Mouse (Mus musculus) brown adipose tissue, adult 24 weeks (tissue): ENCODE data around the gene Gm10198. TPM values are rescaled to one million over a fixed set of nuclear protein-coding genes. Genes with fewer than 3 reads are reported as not detected.

ENCODE experiments used
- H3K27ac ChIP-seq: fragments of 200-500 bp; replicated peaks from 2 replicates; pipeline ENCODE4 v1.5.1; 2012; ENCODE audit warnings: low read depth, mild to moderate bottlenecking, low read length
- H3K4me1 ChIP-seq: fragments of 200-500 bp; 2 replicates; pipeline ENCODE4 v1.6.1; 2012; ENCODE audit warnings: low read length, mixed read lengths; ENCODE audit not compliant: control insufficient read depth, insufficient read depth, insufficient read length
- H3K4me3 ChIP-seq: fragments of 200-500 bp; 2 replicates; pipeline ENCODE4 v1.5.1; 2012; ENCODE audit warnings: low read depth, mild to moderate bottlenecking, low read length, moderate library complexity; ENCODE audit not compliant: insufficient read depth
- polyA plus RNA-seq: library from polyadenylated mRNA; stranded (reverse); fragments of >200 nt; gene quantifications from 2 replicates; pipeline ENCODE4 v1.2.4, GENCODE M21; 2012; ENCODE audit not compliant: missing spikeins, insufficient read depth, insufficient read length

Gm10198 gene
- not detected in 2 replicates for polyA plus RNA-seq

GRCm38 (mm10) chr13:111592485-111592884 is at the start of gene Gm10198:
Gene Gm10198 (plus strand): TSS chr13:111592785.
- H3K27ac ChIP-seq, result no peak within 1 kb of the TSS
- no peak within 1 kb of the TSS for H3K4me3 ChIP-seq
- no peaks in the 10 kb centered on the region for H3K4me1 ChIP-seq

GRCm38 (mm10) chr13:111545286-111545685 is 47.3 kb upstream of the Gm10198 start:
- H3K4me1 ChIP-seq, result no peaks in the 10 kb centered on the region
- H3K27ac ChIP-seq, result no peak overlapping the region
- no peak overlapping the region for H3K4me3 ChIP-seq

- H3K4me3 ChIP-seq, result no peak overlapping the region
- no peak overlapping the region for H3K27ac ChIP-seq
- H3K4me1 ChIP-seq, result no peaks in the 10 kb centered on the region
Observed at GRCm38 (mm10) chr13:111552769-111553168, 39.8 kb upstream of the Gm10198 start.

- H3K4me1 ChIP-seq, result no peaks in the 10 kb centered on the region
- no peak overlapping the region for H3K4me3 ChIP-seq
Observed at GRCm38 (mm10) chr13:111553182-111553581, 39.4 kb upstream of the Gm10198 start.

GRCm38 (mm10) chr13:111553941-111554340 is 38.6 kb upstream of the Gm10198 start:
- Histone ChIP-seq H3K27ac (no peak overlapping the region), H3K4me3 (no peak overlapping the region), H3K4me1 (no peaks in the 10 kb centered on the region)

More at GRCm38 (mm10) chr13:111553182-111553581, 39.4 kb upstream of the Gm10198 start:
- no peak overlapping the region for H3K27ac ChIP-seq

- H3K27ac ChIP-seq, result no peak overlapping the region
- no peak overlapping the region for H3K4me3 ChIP-seq
- H3K4me1 ChIP-seq, result no peaks in the 10 kb centered on the region
Observed at GRCm38 (mm10) chr13:111555333-111555732, 37.3 kb upstream of the Gm10198 start.

GRCm38 (mm10) chr13:111556375-111556774 is 36.2 kb upstream of the Gm10198 start:
- Histone ChIP-seq H3K4me3 (no peak overlapping the region), H3K27ac (no peak overlapping the region), H3K4me1 (no peaks in the 10 kb centered on the region)

GRCm38 (mm10) chr13:111560152-111560551 is 32.4 kb upstream of the Gm10198 start:
- Histone ChIP-seq H3K27ac (no peak overlapping the region), H3K4me3 (no peak overlapping the region), H3K4me1 (no peaks in the 10 kb centered on the region)

- no peak overlapping the region for H3K4me3 ChIP-seq
- H3K27ac ChIP-seq, result no peak overlapping the region
- H3K4me1 ChIP-seq, result no peaks in the 10 kb centered on the region
Observed at GRCm38 (mm10) chr13:111562595-111562994, 30.0 kb upstream of the Gm10198 start.

- Histone ChIP-seq H3K27ac (no peak overlapping the region), H3K4me1 (no peaks in the 10 kb centered on the region), H3K4me3 (no peak overlapping the region)
Observed at GRCm38 (mm10) chr13:111574196-111574595, 18.4 kb upstream of the Gm10198 start.

- H3K4me3 ChIP-seq, result no peak overlapping the region
- no peaks in the 10 kb centered on the region for H3K4me1 ChIP-seq
- no peak overlapping the region for H3K27ac ChIP-seq
Observed at GRCm38 (mm10) chr13:111577177-111577576, 15.4 kb upstream of the Gm10198 start.

GRCm38 (mm10) chr13:111580054-111580453 is 12.5 kb upstream of the Gm10198 start:
- Histone ChIP-seq H3K27ac (no peak overlapping the region), H3K4me1 (no peaks in the 10 kb centered on the region), H3K4me3 (no peak overlapping the region)

GRCm38 (mm10) chr13:111598111-111598510 is 5.5 kb downstream of the Gm10198 start:
- Histone ChIP-seq H3K4me1 (no peaks in the 10 kb centered on the region), H3K4me3 (no peak overlapping the region), H3K27ac (no peak overlapping the region)

GRCm38 (mm10) chr13:111601383-111601782 is 8.8 kb downstream of the Gm10198 start:
- Histone ChIP-seq H3K27ac (no peak overlapping the region), H3K4me3 (no peak overlapping the region), H3K4me1 (no peaks in the 10 kb centered on the region)

- H3K27ac ChIP-seq, result no peak overlapping the region
- no peak overlapping the region for H3K4me3 ChIP-seq
- H3K4me1 ChIP-seq, result no peaks in the 10 kb centered on the region
Observed at GRCm38 (mm10) chr13:111604826-111605225, 12.2 kb downstream of the Gm10198 start.

GRCm38 (mm10) chr13:111616168-111617125 is 23.9 kb downstream of the Gm10198 start:
- H3K4me3 ChIP-seq, result no peak overlapping the region
- peak overlapping the region; percentile 63 for H3K27ac ChIP-seq
- peaks cover 3% of the 10 kb centered on the region; the same call in 1 of the 2 replicates for H3K4me1 ChIP-seq
